Mouse (Mus musculus) spleen, adult 18-20 months (tissue): Measurements from ENCODE around the gene Tmem127.
A peak's percentile ranks its signal among the peaks of the same experiment; 100 is the strongest.
"Not testable (repeated sequence)": the region's sequence is repeated elsewhere in the genome, so short reads cannot be mapped to it uniquely, and the experiment has no call there.

Experiments used
- DNase-seq, 2 experiments: peaks; one replicate each; pipeline ENCODE4 v3.0.0; 2022; ENCODE audit warnings: mixed read lengths in 2 of 2

Gene Tmem127

GRCm38 (mm10) chr2:127247592-127248333 is at the start of gene Tmem127, which contains the start of gene Ciao1:
Gene Tmem127, plus strand, starts transcription at chr2:127247908.
Gene Ciao1, minus strand, starts transcription at chr2:127247816.
- peak; percentile 95 to 97 for DNase-seq

- peak in 1 of 2 experiments; percentile 58 for DNase-seq
Observed at GRCm38 (mm10) chr2:127204932-127205331, 42.8 kb upstream of the Tmem127 start.

DNA sequence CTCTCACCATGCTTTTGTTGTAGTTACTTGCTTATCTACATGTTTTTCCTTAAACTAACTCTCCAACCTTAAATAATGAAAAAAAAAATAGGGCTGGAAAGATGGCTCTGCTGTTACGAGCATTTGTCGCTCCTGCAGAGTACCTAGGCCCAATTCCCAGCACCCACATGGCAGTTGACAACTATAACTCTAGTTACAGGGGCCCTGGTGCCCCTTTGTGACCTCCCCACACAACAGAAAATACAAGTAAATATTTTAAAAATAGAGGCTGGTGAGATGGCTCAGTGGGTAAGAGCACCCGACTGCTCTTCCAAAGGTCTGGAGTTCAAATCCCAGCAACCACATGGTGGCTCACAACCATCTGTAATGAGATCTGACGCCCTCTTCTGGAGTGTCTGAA is 41.8 kb upstream of the Tmem127 start:
- not testable (repeated sequence) for DNase-seq

- DNase-seq: no peak
Observed at GRCm38 (mm10) chr2:127206916-127207315, 40.8 kb upstream of the Tmem127 start.

- DNase-seq: peak; percentile 83 to 89
Observed at GRCm38 (mm10) chr2:127207547-127208451, 39.9 kb upstream of the Tmem127 start, which contains the start of the genes 1810024B03Rik and Snrnp200. Gene 1810024B03Rik, minus strand, starts transcription at chr2:127208280. Gene Snrnp200, plus strand, starts transcription at chr2:127208386.

GRCm38 (mm10) chr2:127208452-127208769 is 39.3 kb upstream of the Tmem127 start:
- no peak for DNase-seq

- no peak for DNase-seq
Observed at GRCm38 (mm10) chr2:127210701-127211100, 37.0 kb upstream of the Tmem127 start.

DNA sequence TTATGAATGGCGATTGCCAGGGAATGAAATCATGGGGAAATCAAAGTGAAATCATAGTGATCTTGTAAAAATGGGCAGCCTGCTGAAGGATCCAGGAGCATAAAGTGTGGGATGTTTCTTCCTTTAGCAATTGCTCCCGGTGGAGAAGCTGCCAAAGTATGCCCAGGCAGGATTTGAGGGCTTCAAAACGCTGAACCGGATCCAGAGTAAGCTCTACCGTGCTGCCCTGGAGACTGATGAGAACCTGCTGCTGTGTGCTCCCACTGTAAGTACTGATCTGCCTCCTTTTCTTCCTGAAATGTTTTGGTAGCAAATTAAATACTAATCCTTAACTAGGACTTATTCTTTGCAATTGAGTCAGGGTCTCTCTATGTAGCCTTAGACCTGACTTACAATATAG is 30.0 kb upstream of the Tmem127 start:
- DNase-seq: no peak

GRCm38 (mm10) chr2:127225261-127225660 is 22.4 kb upstream of the Tmem127 start:
- no peak for DNase-seq

DNA sequence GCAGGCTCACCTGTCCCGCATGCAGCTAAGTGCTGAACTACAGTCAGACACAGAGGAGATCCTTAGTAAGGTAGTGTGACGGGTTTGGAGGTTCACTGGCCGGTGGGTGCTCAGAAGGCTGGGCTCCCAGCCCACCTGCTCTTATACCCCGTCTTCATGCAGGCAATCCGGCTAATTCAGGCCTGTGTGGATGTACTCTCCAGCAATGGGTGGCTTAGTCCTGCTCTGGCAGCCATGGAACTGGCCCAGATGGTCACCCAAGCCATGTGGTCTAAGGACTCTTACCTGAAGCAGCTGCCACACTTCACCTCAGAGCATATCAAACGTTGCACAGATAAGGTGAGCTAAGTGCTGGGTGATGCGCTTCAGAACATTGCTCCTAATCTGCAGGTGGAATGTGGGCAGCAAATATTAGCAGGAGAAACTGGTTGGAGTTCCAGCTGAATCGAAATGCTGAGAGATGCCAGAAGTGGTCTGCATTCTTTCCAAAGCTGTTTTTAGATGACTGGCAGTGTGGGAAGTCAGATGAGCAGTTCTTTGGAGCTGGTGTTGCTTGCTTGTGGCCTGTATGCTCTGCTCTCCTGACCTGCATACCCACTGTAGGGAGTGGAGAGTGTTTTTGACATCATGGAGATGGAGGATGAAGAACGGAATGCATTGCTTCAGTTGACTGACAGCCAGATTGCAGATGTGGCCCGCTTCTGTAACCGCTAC is 9.7 kb upstream of the Tmem127 start:
- no peak for DNase-seq

GRCm38 (mm10) chr2:127240065-127240464 is 7.6 kb upstream of the Tmem127 start:
- no peak for DNase-seq

GRCm38 (mm10) chr2:127248334-127249004 is 761 bp downstream of the Tmem127 start:
- DNase-seq: peak; percentile 25 to 41

GRCm38 (mm10) chr2:127250291-127251008 is 2.7 kb downstream of the Tmem127 start:
- DNase-seq: no peak

DNA sequence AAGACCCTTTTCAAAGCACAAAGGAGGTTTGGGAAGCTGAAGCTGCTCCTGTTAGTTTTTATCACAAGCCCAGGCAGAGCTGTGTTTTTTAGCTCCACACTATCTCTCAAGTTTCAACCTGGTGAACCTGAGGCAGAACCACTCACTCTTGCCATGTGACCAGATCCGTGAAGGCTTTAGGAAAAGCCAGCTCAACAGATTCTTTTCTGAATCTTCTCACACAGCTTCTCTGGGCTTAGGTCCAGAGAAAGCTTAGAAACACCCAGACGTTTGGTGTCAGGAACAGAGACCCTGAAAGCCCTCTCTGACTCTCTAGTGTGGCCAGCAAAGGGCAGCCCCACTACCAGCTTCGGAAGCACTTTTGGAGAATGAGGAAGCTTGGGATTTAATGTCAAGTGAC is 3.7 kb downstream of the Tmem127 start:
- no peak for DNase-seq

DNA sequence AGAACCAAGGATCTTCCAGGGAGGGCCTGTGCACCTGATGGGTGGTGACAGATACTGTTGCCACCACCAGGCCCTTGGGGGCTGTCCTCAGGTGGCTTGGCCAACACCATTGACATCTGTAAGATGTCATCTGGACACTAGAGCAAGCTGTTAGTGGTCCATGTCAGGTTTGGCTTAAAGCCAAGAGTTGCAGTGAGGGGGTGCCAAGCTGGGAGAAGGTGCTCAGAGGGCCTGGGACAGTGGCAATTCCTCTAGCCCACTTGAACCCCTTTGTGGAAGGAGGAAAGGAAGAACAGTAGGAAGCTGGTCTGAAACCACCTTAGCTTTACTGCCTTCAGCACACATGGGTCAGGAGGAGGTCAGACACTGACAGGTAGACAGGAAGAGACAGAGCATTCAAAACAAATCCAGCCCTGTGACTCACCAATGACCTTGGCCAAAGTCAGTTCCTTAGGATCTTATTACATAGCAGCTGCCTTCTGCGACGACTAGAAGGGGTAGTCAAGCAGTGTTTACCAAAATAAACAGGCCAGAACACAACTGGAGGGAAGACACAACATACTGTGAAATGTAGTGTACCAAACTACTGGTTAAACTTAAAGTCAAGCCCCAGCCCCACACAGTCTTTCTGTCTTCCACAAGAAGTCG is 4.3 kb downstream of the Tmem127 start:
- no peak for DNase-seq

GRCm38 (mm10) chr2:127252787-127253186 is 5.1 kb downstream of the Tmem127 start:
- DNase-seq: no peak

DNA sequence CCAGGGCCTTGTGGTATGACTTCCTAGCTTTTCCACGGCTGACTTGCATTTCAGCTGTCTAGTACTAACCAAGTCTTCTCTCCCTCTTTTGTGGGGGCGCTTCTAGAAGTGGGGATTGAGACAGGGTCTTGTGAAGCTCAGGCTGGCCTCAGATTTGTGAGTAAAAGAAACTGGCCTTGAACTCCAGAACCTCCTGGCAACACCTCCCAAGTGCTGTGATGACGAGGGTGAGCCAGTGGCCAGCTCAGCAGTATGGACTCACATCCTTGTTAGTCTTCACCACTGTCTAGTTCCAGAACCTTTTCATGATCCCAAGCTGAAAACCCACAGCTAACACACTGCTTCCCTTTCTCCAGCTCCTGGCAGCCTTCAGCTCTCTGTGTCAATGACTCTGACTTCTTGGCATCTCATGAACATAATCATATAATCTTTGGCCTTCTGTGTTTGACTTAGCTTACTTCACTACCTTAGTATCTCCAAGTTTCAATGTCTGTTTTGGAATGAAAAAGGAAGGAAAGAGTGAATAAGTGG is 7.0 kb downstream of the Tmem127 start:
- DNase-seq: no peak

DNA sequence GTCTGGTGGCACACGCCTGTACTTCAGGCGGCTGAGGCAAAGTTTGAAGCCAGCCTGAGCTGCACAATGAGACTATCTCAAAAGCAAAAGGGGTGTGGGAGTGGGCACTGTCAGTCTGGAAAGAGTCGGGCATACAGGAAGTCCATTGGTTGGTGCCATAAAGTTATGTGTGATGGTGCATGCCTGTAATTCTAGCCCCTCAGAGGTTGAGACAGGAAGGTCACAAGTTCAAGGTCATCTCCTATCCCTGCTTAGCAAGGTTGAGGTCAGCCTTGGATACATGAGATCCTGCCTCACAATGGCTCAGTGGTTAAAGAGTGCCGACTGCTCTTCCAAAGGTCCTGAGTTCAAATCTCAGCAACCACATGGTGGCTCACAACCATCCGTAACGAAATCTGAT is 7.6 kb downstream of the Tmem127 start:
- no peak for DNase-seq

GRCm38 (mm10) chr2:127259340-127259739 is 11.6 kb downstream of the Tmem127 start:
- DNase-seq: no peak

DNA sequence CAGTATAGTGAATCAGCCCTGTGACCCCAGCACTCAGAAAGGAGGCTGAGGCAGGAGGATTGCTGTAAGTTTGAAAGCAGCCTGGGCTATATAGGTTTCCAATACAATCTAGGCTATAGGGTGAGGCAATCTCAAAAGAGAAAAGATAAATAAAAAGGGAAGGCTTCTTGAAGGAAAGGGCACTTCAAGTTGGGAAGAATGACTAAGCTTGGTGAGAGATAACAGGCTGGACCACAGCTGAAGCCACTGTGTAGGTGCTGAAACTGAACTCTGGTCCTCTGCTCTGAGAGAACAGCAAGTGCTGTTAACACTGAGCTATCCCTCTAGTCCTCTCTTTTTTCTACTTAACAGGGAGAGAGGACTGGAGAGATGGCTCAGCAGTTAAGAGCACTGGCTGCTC is 14.8 kb downstream of the Tmem127 start:
- DNase-seq: no peak

GRCm38 (mm10) chr2:127267854-127268253 is 20.1 kb downstream of the Tmem127 start:
- no peak for DNase-seq
